Mouse (Mus musculus): Measurements from ENCODE around the gene Olfr791. TPM values are rescaled to one million over a fixed set of nuclear protein-coding genes. Genes with fewer than 3 reads are reported as not detected.

Gene Olfr791
- polyA plus RNA-seq (2015; fragmentation: Nextera tagmentation; extraction: Ambion mirVana) = not detected in 2 replicates

DNA sequence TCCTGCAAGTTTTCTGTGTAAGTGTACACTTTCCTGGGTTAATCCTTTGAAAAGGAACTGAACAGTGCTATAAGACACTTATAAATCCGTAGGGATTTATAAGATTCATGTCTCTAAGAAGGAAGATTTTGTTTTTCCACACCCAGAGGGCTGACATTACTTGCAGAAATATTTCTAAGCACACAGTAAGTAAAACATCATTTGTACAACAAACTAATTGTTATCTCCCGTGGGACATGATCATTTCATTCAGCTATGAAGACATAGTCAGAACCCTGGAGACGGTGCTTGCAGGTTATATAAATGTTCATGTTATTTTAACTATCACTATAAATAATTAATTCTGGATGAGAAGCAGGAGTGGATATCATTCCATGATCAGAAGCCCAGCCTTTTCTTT is at the start of gene Olfr791:
Gene Olfr791 (plus strand): TSS at position 301 of the 400 bp plus-strand sequence.
- H3K27me3 ChIP-seq = no peaks in the 10 kb centered on the region
- WGBS = 70% methylated on average over 3 of the region's 3 CpGs
- H3K4me1 ChIP-seq = no peaks in the 10 kb centered on the region
- H3K4me3 ChIP-seq = no peak within 1 kb of the TSS
- no peak within 1 kb of the TSS for H3K9ac ChIP-seq
- ATAC-seq (ENCODE audit: low FRiP score, low read depth) = no peak
- H3K27ac ChIP-seq = no peak within 1 kb of the TSS
- no peaks in the 10 kb centered on the region for H3K9me3 ChIP-seq
- H3K36me3 ChIP-seq = no peaks in the 10 kb centered on the region
- H3K4me2 ChIP-seq (replicated peaks) = no peak within 1 kb of the TSS

DNA sequence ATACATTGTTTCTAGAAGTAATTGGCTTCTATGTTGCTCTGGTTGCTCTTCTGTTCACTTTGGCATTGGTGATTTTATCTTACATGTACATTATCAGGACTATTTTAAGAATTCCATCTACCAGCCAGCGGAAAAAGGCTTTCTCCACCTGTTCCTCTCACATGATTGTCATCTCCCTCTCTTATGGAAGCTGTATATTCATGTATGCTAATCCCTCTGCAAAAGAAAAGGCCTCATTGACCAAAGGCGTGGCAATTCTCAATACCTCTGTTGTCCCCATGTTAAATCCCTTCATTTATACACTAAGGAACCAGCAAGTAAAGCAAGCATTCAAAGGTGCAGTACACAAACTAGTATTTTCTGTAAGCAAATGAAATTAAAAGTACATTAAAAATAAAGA is 48.3 kb upstream of the Olfr791 start:
- Histone ChIP-seq H3K4me3 (no peak overlapping the region), H3K9ac (no peak overlapping the region), H3K9me3 (no peaks in the 10 kb centered on the region), H3K27ac (no peak overlapping the region), H3K4me1 (no peaks in the 10 kb centered on the region), H3K27me3 (no peaks in the 10 kb centered on the region), H3K36me3 (no peaks in the 10 kb centered on the region), H3K4me2 (replicated peaks) (no peak overlapping the region)
- WGBS = 70% methylated on average over 2 of the region's 2 CpGs
- ATAC-seq (ENCODE audit: low FRiP score, low read depth) = no peak

GRCm38 (mm10) chr10:129473723-129474122 is 47.9 kb upstream of the Olfr791 start:
- H3K36me3 ChIP-seq = no peaks in the 10 kb centered on the region
- H3K4me2 ChIP-seq (replicated peaks) = no peak overlapping the region
- H3K27me3 ChIP-seq = no peaks in the 10 kb centered on the region
- H3K9ac ChIP-seq = no peak overlapping the region
- H3K4me1 ChIP-seq = no peaks in the 10 kb centered on the region
- H3K9me3 ChIP-seq = no peaks in the 10 kb centered on the region
- no peak overlapping the region for H3K4me3 ChIP-seq
- H3K27ac ChIP-seq = no peak overlapping the region
- no peak for ATAC-seq (ENCODE audit: low FRiP score, low read depth)

DNA sequence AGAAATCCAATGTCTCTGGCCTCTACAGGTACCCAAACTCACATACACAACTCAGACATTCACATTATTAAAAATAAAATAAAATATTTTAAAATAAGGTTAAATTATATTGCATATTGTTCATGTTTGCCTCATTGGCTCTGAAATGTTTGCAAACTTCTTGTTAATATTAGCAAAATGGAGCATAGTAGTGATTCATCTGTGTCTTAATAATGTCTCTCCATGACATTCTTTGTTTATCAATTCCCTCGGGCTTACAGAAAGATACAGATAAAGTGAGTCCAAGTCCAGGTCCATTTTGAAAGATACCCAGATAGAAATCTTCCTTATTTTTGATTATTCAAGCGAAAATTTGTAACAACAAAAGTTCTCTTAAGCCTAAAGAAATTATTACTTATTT is 37.1 kb upstream of the Olfr791 start, which contains the start of gene Olfr789:
Gene Olfr789 (plus strand): TSS at position 301 of the 400 bp plus-strand sequence.
- Histone ChIP-seq H3K36me3 (no peaks in the 10 kb centered on the region), H3K4me3 (no peak within 1 kb of the TSS), H3K4me2 (replicated peaks) (no peak within 1 kb of the TSS), H3K27me3 (no peaks in the 10 kb centered on the region), H3K4me1 (no peaks in the 10 kb centered on the region), H3K9me3 (no peaks in the 10 kb centered on the region), H3K9ac (no peak within 1 kb of the TSS), H3K27ac (no peak within 1 kb of the TSS)
- no peak for ATAC-seq (ENCODE audit: low FRiP score, low read depth)
- 63% methylated on average over 2 of the region's 2 CpGs for WGBS

DNA sequence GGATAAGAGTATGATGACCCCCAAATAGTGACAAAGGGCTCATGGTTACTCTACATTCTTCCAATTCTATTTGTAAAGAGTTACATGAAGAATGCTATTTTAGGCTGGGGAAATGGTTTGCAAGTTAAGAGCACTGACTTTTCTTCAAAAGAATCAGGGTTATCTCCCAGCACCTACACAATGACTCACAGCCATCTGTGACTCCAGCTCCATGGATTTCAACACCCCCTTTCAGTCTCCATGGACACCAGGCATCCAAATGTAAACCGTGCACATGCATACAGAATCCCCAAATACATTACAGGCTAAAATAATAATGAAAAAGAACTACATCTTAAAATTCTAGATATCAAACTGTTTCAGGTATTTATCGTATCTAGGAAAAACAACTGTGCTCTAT is 31.5 kb upstream of the Olfr791 start:
- no peak for ATAC-seq (ENCODE audit: low FRiP score, low read depth)
- H3K27ac ChIP-seq = no peak overlapping the region
- WGBS = 74% methylated on average over 2 of the region's 2 CpGs

DNA sequence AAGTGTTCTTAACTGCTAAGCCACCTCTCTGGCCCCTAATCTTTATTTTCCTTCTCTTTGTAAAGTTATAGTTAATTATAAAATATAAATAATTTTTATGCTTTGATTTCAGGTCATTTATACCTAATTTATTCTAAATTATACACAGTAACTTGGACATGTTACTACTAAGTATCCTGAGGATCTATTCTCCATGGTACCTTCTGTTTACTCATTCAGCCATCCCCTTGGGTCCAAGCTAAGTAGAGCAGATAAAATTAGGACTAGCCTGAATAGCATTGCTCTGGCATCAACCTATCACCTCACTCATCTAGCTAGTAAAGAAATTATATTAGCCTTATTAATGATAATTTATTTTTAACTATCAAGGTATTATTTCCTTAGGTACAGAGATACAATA is 23.4 kb upstream of the Olfr791 start, which contains the start of gene Olfr790:
Gene Olfr790 (plus strand): TSS at position 301 of the 400 bp plus-strand sequence.
- H3K9ac ChIP-seq = no peak within 1 kb of the TSS
- no peak for ATAC-seq (ENCODE audit: low FRiP score, low read depth)
- no peaks in the 10 kb centered on the region for H3K4me1 ChIP-seq
- H3K27me3 ChIP-seq = no peaks in the 10 kb centered on the region
- no peaks in the 10 kb centered on the region for H3K36me3 ChIP-seq
- no peaks in the 10 kb centered on the region for H3K9me3 ChIP-seq
- H3K4me2 ChIP-seq (replicated peaks) = no peak within 1 kb of the TSS
- H3K4me3 ChIP-seq = no peak within 1 kb of the TSS
- no peak within 1 kb of the TSS for H3K27ac ChIP-seq

More for the DNA sequence above, 31.5 kb upstream of the Olfr791 start:
- Histone ChIP-seq H3K4me3 (no peak overlapping the region), H3K36me3 (no peaks in the 10 kb centered on the region), H3K4me1 (no peaks in the 10 kb centered on the region), H3K4me2 (replicated peaks) (no peak overlapping the region), H3K9ac (no peak overlapping the region), H3K9me3 (no peaks in the 10 kb centered on the region), H3K27me3 (no peaks in the 10 kb centered on the region)

DNA sequence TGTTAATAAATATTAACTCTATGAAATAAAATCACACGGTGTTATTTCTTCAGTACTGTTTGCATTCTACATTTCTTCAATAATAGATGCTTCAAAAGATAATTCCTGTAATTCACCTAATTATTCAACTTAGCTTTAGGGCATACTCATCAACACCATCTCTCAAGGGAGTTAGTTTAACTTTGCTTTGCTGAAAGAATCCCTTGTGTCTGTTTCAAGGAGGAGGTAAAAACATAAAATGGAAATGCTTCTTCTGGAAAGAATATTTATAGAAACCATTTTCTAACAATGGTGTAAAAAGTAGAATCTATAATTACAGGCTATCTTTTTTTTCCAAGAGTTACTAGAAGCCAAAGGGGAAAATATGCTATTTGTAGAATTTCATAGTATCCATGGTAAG is 17.3 kb downstream of the Olfr791 start, which contains the start of gene Olfr792:
Gene Olfr792 (plus strand): TSS at position 301 of the 400 bp plus-strand sequence.
- no peak for ATAC-seq (ENCODE audit: low FRiP score, low read depth)
- H3K4me3 ChIP-seq = no peak within 1 kb of the TSS
- no peaks in the 10 kb centered on the region for H3K36me3 ChIP-seq
- no peak within 1 kb of the TSS for H3K27ac ChIP-seq
- H3K4me2 ChIP-seq (replicated peaks) = no peak within 1 kb of the TSS
- no peaks in the 10 kb centered on the region for H3K4me1 ChIP-seq
- no peak within 1 kb of the TSS for H3K9ac ChIP-seq
- peaks cover 3% of the 10 kb centered on the region; the same call in 1 of the 2 replicates for H3K9me3 ChIP-seq
- no peaks in the 10 kb centered on the region for H3K27me3 ChIP-seq
- 87% methylated on average over 1 of the region's 1 CpGs for WGBS

- 56% methylated on average over 1 of the region's 1 CpGs for WGBS
- Histone ChIP-seq H3K9ac (no peak overlapping the region), H3K9me3 (peaks cover 4% of the 10 kb centered on the region; the same call in 1 of the 2 replicates), H3K27ac (no peak overlapping the region), H3K4me3 (no peak overlapping the region), H3K36me3 (no peaks in the 10 kb centered on the region), H3K4me2 (replicated peaks) (no peak overlapping the region), H3K27me3 (no peaks in the 10 kb centered on the region), H3K4me1 (no peaks in the 10 kb centered on the region)
- no peak; the same call in 1 of the 2 replicates for ATAC-seq (ENCODE audit: low FRiP score, low read depth)
Observed at GRCm38 (mm10) chr10:129549354-129549753, 27.8 kb downstream of the Olfr791 start.

DNA sequence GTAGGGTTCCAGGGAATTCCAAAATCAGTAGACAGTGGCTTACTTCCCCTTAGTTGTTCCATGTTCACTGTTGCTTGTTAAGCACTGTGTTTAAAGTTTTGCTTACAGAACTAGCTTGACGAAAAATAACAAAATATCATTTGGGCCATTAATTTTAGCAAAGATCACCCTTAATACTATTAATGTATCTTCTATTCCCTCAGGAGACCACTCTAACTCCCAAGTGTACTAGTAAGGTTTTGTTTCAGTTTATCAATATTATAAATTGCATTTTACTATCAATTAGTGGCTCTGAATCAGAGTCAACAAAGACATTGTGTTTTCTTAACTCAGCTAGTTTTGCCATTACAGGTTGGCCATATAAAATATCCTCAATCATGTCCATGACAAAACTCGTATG is 45.8 kb downstream of the Olfr791 start, which contains the start of gene Olfr794:
Gene Olfr794 (plus strand): TSS at position 301 of the 400 bp plus-strand sequence.
- Histone ChIP-seq H3K4me3 (no peak within 1 kb of the TSS), H3K4me1 (no peaks in the 10 kb centered on the region), H3K9me3 (no peaks in the 10 kb centered on the region), H3K9ac (no peak within 1 kb of the TSS), H3K4me2 (replicated peaks) (no peak within 1 kb of the TSS), H3K27me3 (no peaks in the 10 kb centered on the region), H3K27ac (no peak within 1 kb of the TSS), H3K36me3 (no peaks in the 10 kb centered on the region)
- WGBS = 80% methylated on average over 2 of the region's 2 CpGs
- ATAC-seq (ENCODE audit: low FRiP score, low read depth) = no peak

GRCm38 (mm10) chr10:129577066-129577465 is 55.5 kb downstream of the Olfr791 start:
- H3K9ac ChIP-seq = no peak overlapping the region
- no peak overlapping the region for H3K4me3 ChIP-seq
- no peaks in the 10 kb centered on the region for H3K36me3 ChIP-seq
- no peak overlapping the region for H3K4me2 ChIP-seq (replicated peaks)
- no peaks in the 10 kb centered on the region for H3K4me1 ChIP-seq
- WGBS = 71% methylated on average over 1 of the region's 1 CpGs
- no peak for ATAC-seq (ENCODE audit: low FRiP score, low read depth)
- H3K9me3 ChIP-seq = no peaks in the 10 kb centered on the region
- H3K27ac ChIP-seq = no peak overlapping the region
- H3K27me3 ChIP-seq = no peaks in the 10 kb centered on the region

Other genes starting within 250 kb of the Olfr791 start
- gene Olfr780, start 203.7 kb upstream of the Olfr791 start, polyA plus RNA-seq (2015; fragmentation: Nextera tagmentation; extraction: Ambion mirVana) = not detected in 2 replicates
- gene Olfr781, start 192.9 kb upstream of the Olfr791 start, polyA plus RNA-seq (2015; fragmentation: Nextera tagmentation; extraction: Ambion mirVana) = not detected in 2 replicates
- not detected in 2 replicates for gene Olfr782, start 172.9 kb upstream of the Olfr791 start, polyA plus RNA-seq (2015; fragmentation: Nextera tagmentation; extraction: Ambion mirVana)
- gene Olfr784, start 137.7 kb upstream of the Olfr791 start, polyA plus RNA-seq (2015; fragmentation: Nextera tagmentation; extraction: Ambion mirVana) = 0.06 TPM in 2 replicates
- not detected in 2 replicates for gene Olfr785, start 116.4 kb upstream of the Olfr791 start, polyA plus RNA-seq (2015; fragmentation: Nextera tagmentation; extraction: Ambion mirVana)
- not detected in 2 replicates for gene Olfr786, start 94.5 kb upstream of the Olfr791 start, polyA plus RNA-seq (2015; fragmentation: Nextera tagmentation; extraction: Ambion mirVana)
- gene Olfr787, start 59.9 kb upstream of the Olfr791 start, polyA plus RNA-seq (2015; fragmentation: Nextera tagmentation; extraction: Ambion mirVana) = not detected in 2 replicates
- not detected in 2 replicates for gene Olfr788, start 50.8 kb upstream of the Olfr791 start, polyA plus RNA-seq (2015; fragmentation: Nextera tagmentation; extraction: Ambion mirVana)
- gene Olfr789, start 37.0 kb upstream of the Olfr791 start, polyA plus RNA-seq (2015; fragmentation: Nextera tagmentation; extraction: Ambion mirVana) = not detected in 2 replicates
- gene Olfr790, start 23.3 kb upstream of the Olfr791 start, polyA plus RNA-seq (2015; fragmentation: Nextera tagmentation; extraction: Ambion mirVana) = not detected in 2 replicates
- gene Olfr792, start 17.4 kb downstream of the Olfr791 start, polyA plus RNA-seq (2015; fragmentation: Nextera tagmentation; extraction: Ambion mirVana) = not detected in 2 replicates
- gene Olfr794, start 45.9 kb downstream of the Olfr791 start, polyA plus RNA-seq (2015; fragmentation: Nextera tagmentation; extraction: Ambion mirVana) = not detected in 2 replicates
- gene Olfr796, start 90.8 kb downstream of the Olfr791 start, polyA plus RNA-seq (2015; fragmentation: Nextera tagmentation; extraction: Ambion mirVana) = not detected in 2 replicates
- not detected in 2 replicates for gene Olfr798, start 106.1 kb downstream of the Olfr791 start, polyA plus RNA-seq (2015; fragmentation: Nextera tagmentation; extraction: Ambion mirVana)
- not detected in 2 replicates for gene Olfr799, start 115.7 kb downstream of the Olfr791 start, polyA plus RNA-seq (2015; fragmentation: Nextera tagmentation; extraction: Ambion mirVana)
- gene Olfr800, start 135.9 kb downstream of the Olfr791 start, polyA plus RNA-seq (2015; fragmentation: Nextera tagmentation; extraction: Ambion mirVana) = not detected in 2 replicates
- gene Olfr801, start 152.1 kb downstream of the Olfr791 start, polyA plus RNA-seq (2015; fragmentation: Nextera tagmentation; extraction: Ambion mirVana) = not detected in 2 replicates
- not detected in 2 replicates for gene Olfr802, start 166.4 kb downstream of the Olfr791 start, polyA plus RNA-seq (2015; fragmentation: Nextera tagmentation; extraction: Ambion mirVana)
- not detected in 2 replicates for gene Olfr803, start 172.5 kb downstream of the Olfr791 start, polyA plus RNA-seq (2015; fragmentation: Nextera tagmentation; extraction: Ambion mirVana)
- gene Olfr804, start 181.4 kb downstream of the Olfr791 start, polyA plus RNA-seq (2015; fragmentation: Nextera tagmentation; extraction: Ambion mirVana) = not detected in 2 replicates
- not detected in 2 replicates for gene Olfr805, start 207.6 kb downstream of the Olfr791 start, polyA plus RNA-seq (2015; fragmentation: Nextera tagmentation; extraction: Ambion mirVana)
- not detected in 2 replicates for gene Olfr806, start 220.1 kb downstream of the Olfr791 start, polyA plus RNA-seq (2015; fragmentation: Nextera tagmentation; extraction: Ambion mirVana)
- not detected in 2 replicates for gene Olfr807, start 236.0 kb downstream of the Olfr791 start, polyA plus RNA-seq (2015; fragmentation: Nextera tagmentation; extraction: Ambion mirVana)
- gene Olfr808, start 243.7 kb downstream of the Olfr791 start, polyA plus RNA-seq (2015; fragmentation: Nextera tagmentation; extraction: Ambion mirVana) = not detected in 2 replicates